Mouse (Mus musculus) thymus, adult 2 months (tissue): Measurements from ENCODE around the gene Trim26.
"Not testable (repeated sequence)": the region's sequence is repeated elsewhere in the genome, so short reads cannot be mapped to it uniquely, and the experiment has no call there.

Experiments used
- CTCF ChIP-seq: fragments of 200-500 bp; IDR thresholded peaks from 2 replicates; pipeline ENCODE4 v1.5.1; 2012; ENCODE audit warnings: mild to moderate bottlenecking, control low read depth, low read length, moderate library complexity, borderline replicate concordance; ENCODE audit not compliant: control insufficient read depth, poor library complexity, insufficient read depth; ENCODE audit errors: extremely low read depth
- POLR2A ChIP-seq: fragments of 200-500 bp; IDR thresholded peaks from 2 replicates; pipeline ENCODE4 v1.6.1; 2012; ENCODE audit warnings: mild to moderate bottlenecking, low read length, control low read depth, moderate library complexity; ENCODE audit not compliant: control insufficient read depth, poor library complexity, insufficient read depth; ENCODE audit errors: extremely low read depth

GRCm38 (mm10) chr17:36826002-36826401 is 10.9 kb upstream of the Trim26 start:
- peak; percentile 43; the same call in 1 of the 2 replicates for TF ChIP-seq CTCF
- not testable (repeated sequence) for TF ChIP-seq POLR2A
